Mouse (Mus musculus) fat pad, adult 2 months (tissue): ENCODE results near the gene Cntn5.

Experiments used
- DNase-seq: peaks from one replicate; pipeline ENCODE4 v3.0.0-alpha.2; 2011; ENCODE audit warnings: low read depth, low spot score; ENCODE audit errors: extremely low read depth

Cntn5 gene

GRCm38 (mm10) chr9:10448987-10449563 lies 455.5 kb downstream of the Cntn5 start:
- DNase-seq, result no peak

GRCm38 (mm10) chr9:10447220-10447837 lies 457.2 kb downstream of the Cntn5 start:
- no peak for DNase-seq

GRCm38 (mm10) chr9:10412075-10412474 lies 492.5 kb downstream of the Cntn5 start:
- DNase-seq, result no peak

GRCm38 (mm10) chr9:10400099-10400498 lies 504.5 kb downstream of the Cntn5 start:
- no peak for DNase-seq

- DNase-seq, result no peak
These were observed 514.7 kb downstream of the Cntn5 start for GRCm38 (mm10) chr9:10389863-10390262.

GRCm38 (mm10) chr9:10384455-10384854 lies 520.1 kb downstream of the Cntn5 start:
- DNase-seq, result no peak

- DNase-seq, result no peak
These were observed 521.4 kb downstream of the Cntn5 start for GRCm38 (mm10) chr9:10383140-10383539.

- no peak for DNase-seq
These were observed 522.9 kb downstream of the Cntn5 start for GRCm38 (mm10) chr9:10381701-10382100.

- DNase-seq, result no peak
These were observed 528.3 kb downstream of the Cntn5 start for GRCm38 (mm10) chr9:10376261-10376660.

GRCm38 (mm10) chr9:10368971-10369370 lies 535.6 kb downstream of the Cntn5 start:
- no peak for DNase-seq

GRCm38 (mm10) chr9:10368410-10368809 lies 536.2 kb downstream of the Cntn5 start:
- DNase-seq, result no peak

- no peak for DNase-seq
These were observed 538.2 kb downstream of the Cntn5 start for GRCm38 (mm10) chr9:10366246-10366955.

GRCm38 (mm10) chr9:10350909-10351655 lies 553.5 kb downstream of the Cntn5 start:
- no peak for DNase-seq

- no peak for DNase-seq
These were observed 555.8 kb downstream of the Cntn5 start for GRCm38 (mm10) chr9:10348741-10349140.

- DNase-seq, result no peak
These were observed 556.4 kb downstream of the Cntn5 start for GRCm38 (mm10) chr9:10348222-10348621.

GRCm38 (mm10) chr9:10340751-10341150 lies 563.8 kb downstream of the Cntn5 start:
- DNase-seq, result no peak

GRCm38 (mm10) chr9:10339716-10340115 lies 564.9 kb downstream of the Cntn5 start:
- DNase-seq, result no peak

GRCm38 (mm10) chr9:10324697-10325368 lies 579.7 kb downstream of the Cntn5 start:
- no peak for DNase-seq

- no peak for DNase-seq
These were observed 635.2 kb downstream of the Cntn5 start for GRCm38 (mm10) chr9:10269342-10269741.

- no peak for DNase-seq
These were observed 635.7 kb downstream of the Cntn5 start for GRCm38 (mm10) chr9:10268836-10269235.

GRCm38 (mm10) chr9:10265616-10266015 lies 639.0 kb downstream of the Cntn5 start:
- no peak for DNase-seq
